In the genomic region with DNA sequence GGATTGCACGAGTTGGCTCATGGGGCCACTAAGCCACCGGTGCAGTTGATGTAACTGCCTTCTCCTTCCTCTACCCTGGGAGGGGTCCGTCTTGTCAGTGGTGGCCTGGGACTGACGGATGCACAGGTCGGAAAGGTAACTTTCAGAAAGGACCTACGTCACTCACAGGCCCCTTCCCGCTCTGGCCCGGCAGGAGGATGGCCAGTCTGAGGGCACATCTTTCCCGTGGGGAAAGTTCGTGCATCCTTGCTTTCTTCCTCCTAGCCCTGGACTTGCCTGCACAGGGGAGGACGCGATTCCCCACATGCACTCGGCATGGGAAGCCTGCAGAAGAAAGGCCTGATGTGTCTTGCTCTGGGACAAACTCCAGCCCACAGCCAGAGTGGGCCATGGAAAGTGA, we compare ENCODE assay signal across 20 mouse cellular contexts. TPM values are rescaled to one million over a fixed set of nuclear protein-coding genes. Genes with fewer than 3 reads are reported as not detected.
DNase-seq lines count a peak whose midpoint lies in the region; ATAC-seq and TF ChIP-seq lines count a peak whose summit lies in the region.
"Had no signal": no experiment of that assay in that cellular context is flagged by ENCODE, and none has a peak within 500 bp of the region (broad histone marks: within the 10 kb centered on the region; RNA-seq: fewer than 3 reads in every experiment).

No protein-coding gene starts in this region.

- TF ChIP-seq CTCF in cerebellum, adult 2 months (IDR thresholded peaks at IDR 0.05; ENCODE audit: borderline replicate concordance, insufficient read depth, low read depth, low read length): no peak
- no peak for TF ChIP-seq CTCF in G1E (IDR thresholded peaks at IDR 0.05; ENCODE audit: low read depth, low read length)

- no peak for ATAC-seq in heart, embryonic 11.5 days (replicated peaks; ENCODE audit: insufficient number of reproducible peaks, low FRiP score, low TSS enrichment)
- no peak for ATAC-seq in hindbrain, embryonic 13.5 days (ENCODE audit: low FRiP score)
- ATAC-seq in hindbrain, embryonic 11.5 days (ENCODE audit: low FRiP score): no peak
- ATAC-seq in G1E (ENCODE audit: extremely low read depth, insufficient number of reproducible peaks, low FRiP score, poor library complexity, severe bottlenecking): no peak
- ATAC-seq: activated CD4-positive, CD25-positive, alpha-beta regulatory T cell, adult 4 months; CD4-positive, CD25-positive, alpha-beta regulatory T cell, adult 4 months; hindbrain, embryonic 16.5 days; intestine, postnatal 0 days had no signal

- peaks cover 77% of the 10 kb centered on the region for H3K4me1 ChIP-seq in cerebellum, adult 2 months (ENCODE audit: control insufficient read depth, insufficient read depth, low read length)
- H3K4me1 ChIP-seq in heart, embryonic 11.5 days (ENCODE audit: control insufficient read depth, insufficient read depth, low read length): peaks cover 72% of the 10 kb centered on the region
- peaks cover 86% of the 10 kb centered on the region for H3K4me1 ChIP-seq in hindbrain, embryonic 13.5 days (replicated peaks)
- peaks cover 23% of the 10 kb centered on the region for H3K4me1 ChIP-seq in hindbrain, embryonic 11.5 days (replicated peaks; ENCODE audit: control insufficient read depth, insufficient read depth, low read length)
- no peaks in the 10 kb centered on the region; the same call in 1 of the 2 replicates for H3K4me1 ChIP-seq in G1E (ENCODE audit: insufficient read depth, low read depth, low read length)

- no peaks in the 10 kb centered on the region for H3K36me3 ChIP-seq in heart, embryonic 11.5 days (ENCODE audit: control insufficient read depth, insufficient read depth, low read length)
- H3K36me3 ChIP-seq in hindbrain, embryonic 13.5 days: no peaks in the 10 kb centered on the region
- no peaks in the 10 kb centered on the region for H3K36me3 ChIP-seq in hindbrain, embryonic 11.5 days (ENCODE audit: control insufficient read depth, insufficient read depth, low read length)
- no peaks in the 10 kb centered on the region for H3K36me3 ChIP-seq in G1E (replicated peaks)
- H3K36me3 ChIP-seq: kidney, embryonic 15.5 days; liver, embryonic 15.5 days had no signal

- no peaks in the 10 kb centered on the region for H3K27me3 ChIP-seq in cerebellum, adult 2 months (ENCODE audit: control insufficient read depth, insufficient read depth, low read length)
- H3K27me3 ChIP-seq in heart, embryonic 11.5 days (ENCODE audit: control insufficient read depth, insufficient read depth, low read length): no peaks in the 10 kb centered on the region
- H3K27me3 ChIP-seq in hindbrain, embryonic 13.5 days: no peaks in the 10 kb centered on the region
- no peaks in the 10 kb centered on the region for H3K27me3 ChIP-seq in hindbrain, embryonic 11.5 days (ENCODE audit: control insufficient read depth, insufficient read depth, low read length)
- no peaks in the 10 kb centered on the region; the same call in 1 of the 2 replicates for H3K27me3 ChIP-seq in G1E (ENCODE audit: insufficient read depth, low read length)
- H3K27me3 ChIP-seq: kidney, embryonic 15.5 days; liver, embryonic 15.5 days had no signal

- H3K4me2 ChIP-seq in heart, embryonic 11.5 days: no peak overlapping the region
- no peak overlapping the region for H3K4me2 ChIP-seq in hindbrain, embryonic 13.5 days
- no peak overlapping the region for H3K4me2 ChIP-seq in hindbrain, embryonic 11.5 days (replicated peaks; ENCODE audit: low read depth, low read length)
- H3K4me2 ChIP-seq: kidney, embryonic 15.5 days; liver, embryonic 15.5 days had no signal

- 61% methylated on average over 13 of the region's 13 CpGs for WGBS in cerebellum, adult 2 months
- 76% methylated on average over 13 of the region's 13 CpGs for WGBS in heart, embryonic 11.5 days (ENCODE audit: insufficient replicate concordance)
- 78% methylated on average over 13 of the region's 13 CpGs for WGBS in hindbrain, embryonic 13.5 days
- WGBS in hindbrain, embryonic 11.5 days: 75% methylated on average over 13 of the region's 13 CpGs

- H3K9ac ChIP-seq in heart, embryonic 11.5 days (ENCODE audit: low read depth, low read length): 0 out of 2 replicates have a peak overlapping the region, but pooled peaks have one; percentile 28
- 0 out of 2 replicates have a peak overlapping the region, but pooled peaks have one; percentile 39 for H3K9ac ChIP-seq in hindbrain, embryonic 13.5 days
- no peak overlapping the region for H3K9ac ChIP-seq in hindbrain, embryonic 11.5 days (ENCODE audit: low read depth, low read length)
- H3K9ac ChIP-seq: liver, embryonic 15.5 days had no signal

- no peaks in the 10 kb centered on the region for H3K9me3 ChIP-seq in heart, embryonic 11.5 days (replicated peaks; ENCODE audit: control insufficient read depth, low read length)
- H3K9me3 ChIP-seq in hindbrain, embryonic 13.5 days: no peaks in the 10 kb centered on the region
- H3K9me3 ChIP-seq in hindbrain, embryonic 11.5 days (ENCODE audit: control insufficient read depth, low read length): no peaks in the 10 kb centered on the region
- H3K9me3 ChIP-seq in G1E (replicated peaks): peaks cover 90% of the 10 kb centered on the region
- H3K9me3 ChIP-seq: kidney, embryonic 15.5 days; liver, embryonic 15.5 days had no signal

- peak in 1 of 2 experiments; percentile 66 for DNase-seq in cerebellum, adult 2 months
- no peak for DNase-seq in cerebellum, postnatal 36 days
- no peak for DNase-seq in heart, postnatal 25 days (ENCODE audit: low spot score)
- no peak for DNase-seq in hindbrain, embryonic 11.5 days (ENCODE audit: low spot score)
- no peak for DNase-seq in G1E (ENCODE audit: low spot score)
- no peak for DNase-seq in frontal cortex, postnatal 10 days (ENCODE audit: low spot score in 2 of 2)
- DNase-seq: adrenal gland, postnatal 10 days; gastrocnemius, postnatal 14 days; right cerebral cortex, adult 18-20 months had no signal

- H3K27ac ChIP-seq in cerebellum, adult 2 months (ENCODE audit: insufficient read depth, low read length): peak overlapping the region; percentile 73
- no peak overlapping the region for H3K27ac ChIP-seq in heart, embryonic 11.5 days (ENCODE audit: low read depth, low read length)
- H3K27ac ChIP-seq in hindbrain, embryonic 13.5 days: peak overlapping the region; percentile 18; the same call in 1 of the 2 replicates
- H3K27ac ChIP-seq in hindbrain, embryonic 11.5 days (ENCODE audit: low read depth, low read length): no peak overlapping the region
- H3K27ac ChIP-seq: kidney, embryonic 15.5 days; liver, embryonic 15.5 days; macrophage; stomach, postnatal 0 days had no signal

- H3K4me3 ChIP-seq in cerebellum, adult 2 months (replicated peaks; ENCODE audit: insufficient read depth, low read depth, low read length): no peak overlapping the region
- no peak overlapping the region for H3K4me3 ChIP-seq in heart, embryonic 11.5 days (ENCODE audit: low read depth, low read length)
- H3K4me3 ChIP-seq in hindbrain, embryonic 13.5 days: no peak overlapping the region
- H3K4me3 ChIP-seq in hindbrain, embryonic 11.5 days (ENCODE audit: low read depth, low read length): no peak overlapping the region
- peak overlapping the region; percentile 0; the same call in 1 of the 2 replicates for H3K4me3 ChIP-seq in G1E (ENCODE audit: low read depth, low read length)
- H3K4me3 ChIP-seq: kidney, embryonic 15.5 days; liver, embryonic 15.5 days had no signal

- intact Hi-C loops in heart, postnatal 25 days (cut with DNase I): no loop called here

- no peak for TF ChIP-seq POLR2A in cerebellum, adult 2 months (IDR thresholded peaks at IDR 0.05; ENCODE audit: borderline replicate concordance, insufficient read depth, low read length)

RNA-seq across cellular contexts. Expression of gene Ccnk, which starts 46.8 kb away (rescaled TPM):
- polyA plus RNA-seq in cerebellum, adult 2 months (2012; rRNA removed): 27.0 and 32.0 TPM in 2 replicates
- polyA plus RNA-seq in heart, embryonic 11.5 days (2014; fragmentation: Nextera tagmentation; extraction: Ambion mirVana): 4.0 and 5.6 TPM in 2 replicates
- 10 to 100 TPM; 28.0 to 28.9 TPM for total RNA-seq in heart, postnatal 25 days (2021)
- 3.8 and 4.0 TPM in 2 replicates for polyA plus RNA-seq in hindbrain, embryonic 13.5 days (2015; fragmentation: Nextera tagmentation; extraction: Ambion mirVana)
- 8.6 and 10.6 TPM in 2 replicates for polyA plus RNA-seq in hindbrain, embryonic 11.5 days (2014; fragmentation: Nextera tagmentation; extraction: Ambion mirVana)
- 214 and 263 TPM in 2 replicates for total RNA-seq in G1E (2014; fragmentation: Nextera tagmentation)
- total RNA-seq in G1E (2017): 13.9 and 14.3 TPM in 2 replicates
- polyA plus RNA-seq in G1E (2012): 206 and 220 TPM in 2 replicates

RNA-seq across cellular contexts. Expression of gene Setd3, which starts 47.1 kb away (rescaled TPM):
- 117 and 122 TPM in 2 replicates for polyA plus RNA-seq in cerebellum, adult 2 months (2012; rRNA removed)
- polyA plus RNA-seq in heart, embryonic 11.5 days (2014; fragmentation: Nextera tagmentation; extraction: Ambion mirVana): 62.4 and 64.4 TPM in 2 replicates
- total RNA-seq in heart, postnatal 25 days (2021): 10 to 100 TPM; 82.0 to 89.7 TPM
- 99.7 and 102 TPM in 2 replicates for polyA plus RNA-seq in hindbrain, embryonic 13.5 days (2015; fragmentation: Nextera tagmentation; extraction: Ambion mirVana)
- polyA plus RNA-seq in hindbrain, embryonic 11.5 days (2014; fragmentation: Nextera tagmentation; extraction: Ambion mirVana): 90.7 and 92.1 TPM in 2 replicates
- 84.2 and 95.0 TPM in 2 replicates for total RNA-seq in G1E (2014; fragmentation: Nextera tagmentation)
- total RNA-seq in G1E (2017): 107 and 114 TPM in 2 replicates
- 16.6 and 18.8 TPM in 2 replicates for polyA plus RNA-seq in G1E (2012)

RNA-seq across cellular contexts. Expression of gene Ccdc85c, which starts 49.0 kb away (rescaled TPM):
- 75.0 and 78.6 TPM in 2 replicates for polyA plus RNA-seq in cerebellum, adult 2 months (2012; rRNA removed)
- polyA plus RNA-seq in heart, embryonic 11.5 days (2014; fragmentation: Nextera tagmentation; extraction: Ambion mirVana): 6.3 and 7.8 TPM in 2 replicates
- 10 to 100 TPM; 36.4 to 40.9 TPM for total RNA-seq in heart, postnatal 25 days (2021)
- 17.3 and 17.7 TPM in 2 replicates for polyA plus RNA-seq in hindbrain, embryonic 13.5 days (2015; fragmentation: Nextera tagmentation; extraction: Ambion mirVana)
- 17.2 and 17.8 TPM in 2 replicates for polyA plus RNA-seq in hindbrain, embryonic 11.5 days (2014; fragmentation: Nextera tagmentation; extraction: Ambion mirVana)
- not detected in 2 replicates for total RNA-seq in G1E (2014; fragmentation: Nextera tagmentation)
- total RNA-seq in G1E (2017): 0.05 TPM in 1 of 2 replicates, not detected in the other
- not detected in 2 replicates for polyA plus RNA-seq in G1E (2012)
- total RNA-seq: monocyte, adult 5-6 weeks had no signal

Comparison
In these comparisons a context has a peak if more than half of its experiments do, and no peak if none do; other contexts are left out.
1. H3K27ac ChIP-seq: peak in cerebellum, adult 2 months (single experiment) and hindbrain, embryonic 13.5 days (single experiment); none in heart, embryonic 11.5 days (single experiment) and hindbrain, embryonic 11.5 days (single experiment).